Comparison of ENCODE assay signal across 28 mouse cellular contexts in genomic region chr14:31556526-31557260, GRCm38 (mm10). TPM values are rescaled to one million over a fixed set of nuclear protein-coding genes. Genes with fewer than 3 reads are reported as not detected.
DNase-seq lines count a peak whose midpoint lies in the region; ATAC-seq and TF ChIP-seq lines count a peak whose summit lies in the region.
"Had no signal": no experiment of that assay in that cellular context is flagged by ENCODE, and none has a peak within 500 bp of the region (broad histone marks: within the 10 kb centered on the region; RNA-seq: fewer than 3 reads in every experiment).

No protein-coding gene starts in this region.

- H3K4me1 ChIP-seq in heart, postnatal 0 days (ENCODE audit: control insufficient read depth, insufficient read depth): peaks cover 30% of the 10 kb centered on the region
- no peaks in the 10 kb centered on the region for H3K4me1 ChIP-seq in hindbrain, embryonic 11.5 days (replicated peaks; ENCODE audit: control insufficient read depth, insufficient read depth, low read length)
- H3K4me1 ChIP-seq: forebrain, embryonic 15.5 days; liver, embryonic 13.5 days; midbrain, embryonic 13.5 days; neural tube, embryonic 15.5 days had no signal

- no peaks in the 10 kb centered on the region for H3K27me3 ChIP-seq in heart, postnatal 0 days (ENCODE audit: control insufficient read depth, insufficient read depth, low read length)
- no peaks in the 10 kb centered on the region for H3K27me3 ChIP-seq in hindbrain, embryonic 11.5 days (ENCODE audit: control insufficient read depth, insufficient read depth, low read length)
- H3K27me3 ChIP-seq: CH12.LX; forebrain, embryonic 15.5 days; limb, embryonic 15.5 days; midbrain, embryonic 13.5 days; neural tube, embryonic 15.5 days; stomach, embryonic 15.5 days had no signal

- TF ChIP-seq CTCF in heart, postnatal 0 days (IDR thresholded peaks at IDR 0.05; ENCODE audit: low read depth): no peak

- no peak overlapping the region for H3K4me3 ChIP-seq in heart, postnatal 0 days (ENCODE audit: low read depth, low read length)
- H3K4me3 ChIP-seq in hindbrain, embryonic 11.5 days (ENCODE audit: low read depth, low read length): no peak overlapping the region
- H3K4me3 ChIP-seq: embryonic facial prominence, embryonic 12.5 days; forebrain, embryonic 15.5 days; heart, adult 2 months; heart, embryonic 15.5 days; layer of hippocampus, adult 2 months; limb, embryonic 15.5 days; liver, embryonic 13.5 days; midbrain, embryonic 13.5 days; neural tube, embryonic 15.5 days; stomach, embryonic 15.5 days had no signal

- H3K27ac ChIP-seq in heart, postnatal 0 days (ENCODE audit: low read depth): peak overlapping the region; percentile 69; the same call in 1 of the 2 replicates
- no peak overlapping the region for H3K27ac ChIP-seq in hindbrain, embryonic 11.5 days (ENCODE audit: low read depth, low read length)
- H3K27ac ChIP-seq: embryonic facial prominence, embryonic 12.5 days; forebrain, embryonic 15.5 days; heart, adult 2 months; heart, embryonic 15.5 days; layer of hippocampus, adult 2 months; limb, embryonic 15.5 days; liver, embryonic 13.5 days; macrophage; midbrain, embryonic 13.5 days; neural tube, embryonic 15.5 days; stomach, embryonic 15.5 days had no signal

- no peaks in the 10 kb centered on the region for H3K36me3 ChIP-seq in heart, postnatal 0 days (replicated peaks; ENCODE audit: control insufficient read depth, insufficient read depth, low read length)
- H3K36me3 ChIP-seq in hindbrain, embryonic 11.5 days (ENCODE audit: control insufficient read depth, insufficient read depth, low read length): no peaks in the 10 kb centered on the region
- H3K36me3 ChIP-seq: embryonic facial prominence, embryonic 12.5 days; forebrain, embryonic 15.5 days; heart, embryonic 15.5 days; limb, embryonic 15.5 days; liver, embryonic 13.5 days; midbrain, embryonic 13.5 days; neural tube, embryonic 15.5 days; stomach, embryonic 15.5 days had no signal

- H3K9ac ChIP-seq in heart, postnatal 0 days (replicated peaks; ENCODE audit: low read depth, low read length): no peak overlapping the region
- H3K9ac ChIP-seq in hindbrain, embryonic 11.5 days (ENCODE audit: low read depth, low read length): no peak overlapping the region
- H3K9ac ChIP-seq: embryonic facial prominence, embryonic 12.5 days; forebrain, embryonic 15.5 days; heart, embryonic 15.5 days; limb, embryonic 15.5 days; liver, embryonic 13.5 days; midbrain, embryonic 13.5 days; neural tube, embryonic 15.5 days; stomach, embryonic 15.5 days had no signal

- no peak for TF ChIP-seq EP300 in heart, postnatal 0 days (IDR thresholded peaks at IDR 0.05; ENCODE audit: low read depth)

- WGBS in heart, postnatal 0 days: 82% methylated on average over 9 of the region's 9 CpGs
- WGBS in hindbrain, embryonic 11.5 days: 82% methylated on average over 9 of the region's 9 CpGs

- no peak overlapping the region for H3K4me2 ChIP-seq in heart, postnatal 0 days (ENCODE audit: low read depth, low read length)
- no peak overlapping the region for H3K4me2 ChIP-seq in hindbrain, embryonic 11.5 days (replicated peaks; ENCODE audit: low read depth, low read length)
- H3K4me2 ChIP-seq: embryonic facial prominence, embryonic 12.5 days; forebrain, embryonic 15.5 days; heart, embryonic 15.5 days; limb, embryonic 15.5 days; liver, embryonic 13.5 days; midbrain, embryonic 13.5 days; neural tube, embryonic 15.5 days; stomach, embryonic 15.5 days had no signal

- no peak for DNase-seq in heart, postnatal 0 days (ENCODE audit: low spot score)
- DNase-seq in heart, adult 8-10 months (ENCODE audit: low spot score): no peak
- peak; percentile 58 for DNase-seq in thymus, postnatal 14 days
- DNase-seq in thymus, adult 18-20 months: no peak
- DNase-seq in hindbrain, embryonic 11.5 days (ENCODE audit: low spot score): no peak
- DNase-seq in layer of hippocampus, postnatal 36 days: no peak
- DNase-seq: adrenal gland, postnatal 10 days; embryo, embryonic 11 days; kidney, adult 8-10 months; kidney, postnatal 25 days; liver, embryonic 13.5 days; lung, adult 18-20 months; right cerebral cortex, postnatal 14 days had no signal

- no peak for ATAC-seq in heart, postnatal 0 days (ENCODE audit: insufficient read depth, low read depth)
- ATAC-seq in inflammation-experienced regulatory T-cells, adult 6 months: peak; percentile 18
- ATAC-seq in hindbrain, embryonic 11.5 days (ENCODE audit: low FRiP score): no peak
- ATAC-seq: forebrain, embryonic 15.5 days; hindbrain, embryonic 16.5 days; intestine, embryonic 16.5 days; midbrain, embryonic 13.5 days had no signal

- no peaks in the 10 kb centered on the region for H3K9me3 ChIP-seq in heart, postnatal 0 days (replicated peaks; ENCODE audit: control insufficient read depth, low read length)
- H3K9me3 ChIP-seq in hindbrain, embryonic 11.5 days (ENCODE audit: control insufficient read depth, low read length): no peaks in the 10 kb centered on the region
- H3K9me3 ChIP-seq: embryonic facial prominence, embryonic 12.5 days; forebrain, embryonic 15.5 days; heart, embryonic 15.5 days; limb, embryonic 15.5 days; liver, embryonic 13.5 days; midbrain, embryonic 13.5 days; neural tube, embryonic 15.5 days; stomach, embryonic 15.5 days had no signal

RNA-seq across cellular contexts. Expression of gene Colq, which starts 34.5 kb away (rescaled TPM):
- 13.8 and 16.4 TPM in 2 replicates for total RNA-seq in heart, postnatal 0 days (2014; rRNA removed; ENCODE audit: low replicate concordance)
- polyA plus RNA-seq in heart, postnatal 0 days (2015; fragmentation: Nextera tagmentation; extraction: Ambion mirVana): 7.5 and 7.9 TPM in 2 replicates
- 10 to 100 TPM in 2 of 4 experiments, 1 to 10 TPM in 2; 6.1 to 16.6 (median 11.6) TPM for total RNA-seq in heart, adult 8-10 months (2022)
- polyA plus RNA-seq in inflammation-experienced regulatory T-cells, adult 6 months (2017; shearing (Covaris generic)): 1 to 10 TPM; 2.1 to 6.2 (median 3.5) TPM
- 0.27 TPM in 1 of 2 replicates, not detected in the other for polyA plus RNA-seq in hindbrain, embryonic 11.5 days (2014; fragmentation: Nextera tagmentation; extraction: Ambion mirVana)
- under 1 TPM; 0.15 to 0.35 TPM for total RNA-seq in layer of hippocampus, postnatal 36 days (2021)
- total RNA-seq: hematopoietic stem cell, adult 5-6 weeks had no signal
- polyA plus RNA-seq: forebrain, embryonic 15.5 days; macrophage; midbrain, embryonic 13.5 days had no signal

Comparison
In these comparisons a context has a peak if more than half of its experiments do, and no peak if none do; other contexts are left out.
1. RNA of gene Colq, which starts 34.5 kb away (total RNA-seq): 6.1 to 16.6 TPM in heart, adult 8-10 months and 13.8 to 16.4 TPM in heart, postnatal 0 days; 0.15 to 0.35 TPM in layer of hippocampus, postnatal 36 days; every median in the first group is over 4 times any median in the second.